Mouse (Mus musculus): ENCODE data around the gene Rrm1. TPM values are rescaled to one million over a fixed set of nuclear protein-coding genes. Genes with fewer than 3 reads are reported as not detected.
"Not testable (repeated sequence)": the region's sequence is repeated elsewhere in the genome, so short reads cannot be mapped to it uniquely, and the experiment has no call there.

Rrm1 gene
- 190 and 192 TPM in 2 replicates for polyA plus RNA-seq (2016; fragmentation: Nextera tagmentation; extraction: Ambion mirVana)

- H3K4me3 ChIP-seq (replicated peaks) = peak within 1 kb of the TSS; percentile 79
These were observed at the start of gene Rrm1 for GRCm38 (mm10) chr7:102441657-102442391. TSS of gene Rrm1 (plus strand) at chr7:102441695.

GRCm38 (mm10) chr7:102393898-102394297, 47.6 kb upstream of the Rrm1 start:
- Histone ChIP-seq H3K4me1 (replicated peaks) (no peaks in the 10 kb centered on the region), H3K36me3 (no peaks in the 10 kb centered on the region), H3K9me3 (no peaks in the 10 kb centered on the region), H3K4me2 (no peak overlapping the region), H3K9ac (replicated peaks) (no peak overlapping the region), H3K27ac (no peak overlapping the region), H3K4me3 (replicated peaks) (no peak overlapping the region), H3K27me3 (no peaks in the 10 kb centered on the region)
- no peak for ATAC-seq (ENCODE audit: insufficient number of reproducible peaks, insufficient read depth, low FRiP score, low TSS enrichment, low read depth)
- 88% methylated on average over 2 of the region's 2 CpGs for WGBS

More at GRCm38 (mm10) chr7:102441657-102442391, at the start of gene Rrm1:
- peaks cover 20% of the 10 kb centered on the region for H3K4me1 ChIP-seq (replicated peaks)
- ATAC-seq (ENCODE audit: insufficient number of reproducible peaks, insufficient read depth, low FRiP score, low TSS enrichment, low read depth) = peak; percentile 98
- no peaks in the 10 kb centered on the region for H3K9me3 ChIP-seq
- peaks cover 11% of the 10 kb centered on the region; the same call in 1 of the 2 replicates for H3K27me3 ChIP-seq
- H3K36me3 ChIP-seq = peaks cover 25% of the 10 kb centered on the region
- WGBS = under 1% methylated on average over 56 of the region's 56 CpGs
- peak within 1 kb of the TSS; percentile 92 for H3K9ac ChIP-seq (replicated peaks)
- H3K27ac ChIP-seq = peak within 1 kb of the TSS; percentile 91
- peak within 1 kb of the TSS; percentile 62 for H3K4me2 ChIP-seq

GRCm38 (mm10) chr7:102395894-102396293, 45.6 kb upstream of the Rrm1 start:
- Histone ChIP-seq H3K27ac (no peak overlapping the region), H3K4me2 (no peak overlapping the region), H3K9me3 (no peaks in the 10 kb centered on the region), H3K27me3 (no peaks in the 10 kb centered on the region), H3K4me3 (replicated peaks) (no peak overlapping the region), H3K4me1 (replicated peaks) (no peaks in the 10 kb centered on the region), H3K36me3 (no peaks in the 10 kb centered on the region), H3K9ac (replicated peaks) (no peak overlapping the region)
- whole genome bisulfite sequencing = 86% methylated on average over 7 of the region's 7 CpGs
- no peak for ATAC-seq (ENCODE audit: insufficient number of reproducible peaks, insufficient read depth, low FRiP score, low TSS enrichment, low read depth)

GRCm38 (mm10) chr7:102396331-102396730, 45.2 kb upstream of the Rrm1 start:
- ATAC-seq (ENCODE audit: insufficient number of reproducible peaks, insufficient read depth, low FRiP score, low TSS enrichment, low read depth) = no peak
- Histone ChIP-seq H3K27ac (no peak overlapping the region), H3K36me3 (no peaks in the 10 kb centered on the region), H3K27me3 (no peaks in the 10 kb centered on the region), H3K4me2 (no peak overlapping the region), H3K9me3 (no peaks in the 10 kb centered on the region), H3K4me3 (replicated peaks) (no peak overlapping the region), H3K9ac (replicated peaks) (no peak overlapping the region), H3K4me1 (replicated peaks) (no peaks in the 10 kb centered on the region)
- WGBS = 92% methylated on average over 3 of the region's 3 CpGs

GRCm38 (mm10) chr7:102399180-102399731, 42.2 kb upstream of the Rrm1 start:
- no peaks in the 10 kb centered on the region for H3K4me1 ChIP-seq (replicated peaks)
- 85% methylated on average over 3 of the region's 3 CpGs for WGBS
- no peak for ATAC-seq (ENCODE audit: insufficient number of reproducible peaks, insufficient read depth, low FRiP score, low TSS enrichment, low read depth)

GRCm38 (mm10) chr7:102404118-102404517, 37.4 kb upstream of the Rrm1 start:
- H3K9ac ChIP-seq (replicated peaks) = no peak overlapping the region
- H3K36me3 ChIP-seq = no peaks in the 10 kb centered on the region
- H3K4me1 ChIP-seq (replicated peaks) = no peaks in the 10 kb centered on the region
- no peaks in the 10 kb centered on the region for H3K27me3 ChIP-seq
- no peak for ATAC-seq (ENCODE audit: insufficient number of reproducible peaks, insufficient read depth, low FRiP score, low TSS enrichment, low read depth)
- H3K9me3 ChIP-seq = no peaks in the 10 kb centered on the region
- no peak overlapping the region for H3K27ac ChIP-seq
- H3K4me2 ChIP-seq = no peak overlapping the region
- WGBS = 97% methylated on average over 2 of the region's 2 CpGs
- no peak overlapping the region for H3K4me3 ChIP-seq (replicated peaks)

More at GRCm38 (mm10) chr7:102399180-102399731, 42.2 kb upstream of the Rrm1 start:
- H3K4me3 ChIP-seq (replicated peaks) = no peak overlapping the region
- H3K36me3 ChIP-seq = no peaks in the 10 kb centered on the region
- H3K27me3 ChIP-seq = no peaks in the 10 kb centered on the region
- H3K4me2 ChIP-seq = no peak overlapping the region
- H3K9me3 ChIP-seq = no peaks in the 10 kb centered on the region
- H3K27ac ChIP-seq = no peak overlapping the region
- no peak overlapping the region for H3K9ac ChIP-seq (replicated peaks)

GRCm38 (mm10) chr7:102407440-102407839, 34.1 kb upstream of the Rrm1 start:
- H3K36me3 ChIP-seq = no peaks in the 10 kb centered on the region
- no peaks in the 10 kb centered on the region for H3K9me3 ChIP-seq
- H3K4me1 ChIP-seq (replicated peaks) = no peaks in the 10 kb centered on the region
- H3K4me3 ChIP-seq (replicated peaks) = no peak overlapping the region
- H3K27ac ChIP-seq = no peak overlapping the region
- H3K27me3 ChIP-seq = no peaks in the 10 kb centered on the region
- ATAC-seq (ENCODE audit: insufficient number of reproducible peaks, insufficient read depth, low FRiP score, low TSS enrichment, low read depth) = no peak
- H3K9ac ChIP-seq (replicated peaks) = no peak overlapping the region
- no peak overlapping the region for H3K4me2 ChIP-seq

- H3K4me2 ChIP-seq; H3K9me3 ChIP-seq; H3K4me3 ChIP-seq (replicated peaks); H3K36me3 ChIP-seq; H3K27me3 ChIP-seq; H3K4me1 ChIP-seq (replicated peaks); H3K9ac ChIP-seq (replicated peaks); H3K27ac ChIP-seq; ATAC-seq (ENCODE audit: insufficient number of reproducible peaks, insufficient read depth, low FRiP score, low TSS enrichment, low read depth): not testable (repeated sequence)
- WGBS = 91% methylated on average over 9 of the region's 9 CpGs
These were observed 26.2 kb upstream of the Rrm1 start for GRCm38 (mm10) chr7:102415272-102415671.

GRCm38 (mm10) chr7:102415841-102416240, 25.7 kb upstream of the Rrm1 start:
- no peak overlapping the region for H3K4me3 ChIP-seq (replicated peaks)
- H3K27ac ChIP-seq = no peak overlapping the region
- H3K4me2 ChIP-seq = no peak overlapping the region
- no peaks in the 10 kb centered on the region for H3K36me3 ChIP-seq
- H3K9ac ChIP-seq (replicated peaks) = no peak overlapping the region
- H3K27me3 ChIP-seq = no peaks in the 10 kb centered on the region
- WGBS = 44% methylated on average over 6 of the region's 6 CpGs
- no peaks in the 10 kb centered on the region for H3K4me1 ChIP-seq (replicated peaks)
- H3K9me3 ChIP-seq = no peaks in the 10 kb centered on the region
- no peak for ATAC-seq (ENCODE audit: insufficient number of reproducible peaks, insufficient read depth, low FRiP score, low TSS enrichment, low read depth)

GRCm38 (mm10) chr7:102417398-102417797, 24.1 kb upstream of the Rrm1 start:
- Histone ChIP-seq H3K36me3 (no peaks in the 10 kb centered on the region), H3K9ac (replicated peaks) (no peak overlapping the region), H3K4me3 (replicated peaks) (no peak overlapping the region), H3K27me3 (no peaks in the 10 kb centered on the region), H3K27ac (no peak overlapping the region), H3K4me2 (no peak overlapping the region), H3K4me1 (replicated peaks) (no peaks in the 10 kb centered on the region), H3K9me3 (no peaks in the 10 kb centered on the region)
- ATAC-seq (ENCODE audit: insufficient number of reproducible peaks, insufficient read depth, low FRiP score, low TSS enrichment, low read depth) = peak; percentile 52; the same call in 1 of the 2 replicates
- 11% methylated on average over 4 of the region's 4 CpGs for WGBS

GRCm38 (mm10) chr7:102422036-102422435, 19.5 kb upstream of the Rrm1 start:
- Histone ChIP-seq H3K36me3 (no peaks in the 10 kb centered on the region), H3K4me2 (no peak overlapping the region)
- WGBS = 87% methylated on average over 2 of the region's 2 CpGs

More at GRCm38 (mm10) chr7:102422036-102422435, 19.5 kb upstream of the Rrm1 start:
- Histone ChIP-seq H3K27ac (no peak overlapping the region), H3K9me3 (no peaks in the 10 kb centered on the region), H3K27me3 (no peaks in the 10 kb centered on the region), H3K4me3 (replicated peaks) (no peak overlapping the region), H3K4me1 (replicated peaks) (0 out of 2 replicates have a peak, but pooled peaks cover 5% of the 10 kb centered on the region), H3K9ac (replicated peaks) (no peak overlapping the region)
- no peak for ATAC-seq (ENCODE audit: insufficient number of reproducible peaks, insufficient read depth, low FRiP score, low TSS enrichment, low read depth)

All from limb, embryonic 12.5 days (tissue).